Mouse (Mus musculus) stomach, embryonic 14.5 days (tissue): ENCODE measurements around the gene Dnajc16. TPM values are rescaled to one million over a fixed set of nuclear protein-coding genes. Genes with fewer than 3 reads are reported as not detected.

Experiments used
- ATAC-seq: fragments of 200-750 bp; cut with Nextera tagmentation; 2 replicates; pipeline ENCODE4 v1.8.0; 2017; ENCODE audit warnings: low read depth, moderate TSS enrichment; ENCODE audit not compliant: insufficient number of reproducible peaks, insufficient read depth, low FRiP score
- H3K27ac ChIP-seq: fragments of 300-500 bp; sonication (generic); 2 replicates; pipeline ENCODE4 v1.5.1; 2014; ENCODE audit warnings: mild to moderate bottlenecking, low read length, moderate library complexity, mixed read lengths
- H3K27me3 ChIP-seq: fragments of 300-500 bp; sonication (generic); 2 replicates; pipeline ENCODE4 v1.6.1; 2014; ENCODE audit warnings: low read length, control low read depth, mixed read lengths; ENCODE audit not compliant: control insufficient read depth, insufficient read depth
- H3K36me3 ChIP-seq: fragments of 300-500 bp; sonication (generic); 2 replicates; pipeline ENCODE4 v1.6.1; 2014; ENCODE audit warnings: mild to moderate bottlenecking, control low read depth, low read length, moderate library complexity, mixed read lengths; ENCODE audit not compliant: control insufficient read depth, insufficient read depth
- H3K4me1 ChIP-seq: fragments of 300-500 bp; sonication (generic); 2 replicates; pipeline ENCODE4 v1.6.1; 2014; ENCODE audit warnings: low read length, control low read depth, mixed read lengths; ENCODE audit not compliant: control insufficient read depth, insufficient read depth
- H3K4me2 ChIP-seq: fragments of 300-500 bp; sonication (generic); replicated peaks from 2 replicates; pipeline ENCODE4 v1.6.1; 2014; ENCODE audit warnings: low read depth, low read length, control low read depth
- H3K4me3 ChIP-seq: fragments of 300-500 bp; sonication (generic); 2 replicates; pipeline ENCODE4 v1.5.1; 2014; ENCODE audit warnings: low read depth, low read length, control low read depth
- H3K9ac ChIP-seq: fragments of 300-500 bp; sonication (generic); replicated peaks from 2 replicates; pipeline ENCODE4 v1.6.1; 2014; ENCODE audit warnings: low read depth, mild to moderate bottlenecking, control low read depth, low read length, moderate library complexity, mixed read lengths
- H3K9me3 ChIP-seq: fragments of 300-500 bp; sonication (generic); 2 replicates; pipeline ENCODE4 v1.6.1; 2016; ENCODE audit warnings: low read depth, low read length, control low read depth; ENCODE audit not compliant: control insufficient read depth
- WGBS: fragments of 180-500 bp; shearing (Covaris S2); extraction: QIAGEN DNeasy Blood & Tissue Kit; methylation state at CpG from one replicate; pipeline ENCODE4 v1.1.7; 2014; 5-methylcytosine and 5-hydroxymethylcytosine counted together
- polyA plus RNA-seq: library from polyadenylated mRNA; unstranded; fragments of >200 nt; fragmentation: Nextera tagmentation; extraction: Ambion mirVana; gene quantifications from 2 replicates; pipeline ENCODE4 v1.2.1, GENCODE M21; 2014

The Dnajc16 gene
- polyA plus RNA-seq, 1 experiment from 2014 or later = 3.7 TPM

GRCm38 (mm10) chr4:141752076-141752421 is 38.7 kb downstream of the Dnajc16 start:
- no peaks in the 10 kb centered on the region for H3K9me3 ChIP-seq
- H3K36me3 ChIP-seq = no peaks in the 10 kb centered on the region
- no peaks in the 10 kb centered on the region for H3K27me3 ChIP-seq
- no peak overlapping the region for H3K4me3 ChIP-seq
- peak; percentile 59; the same call in 1 of the 2 replicates for ATAC-seq
- H3K27ac ChIP-seq = 0 out of 2 replicates have a peak overlapping the region, but pooled peaks have one; percentile 39
- WGBS = 2% methylated on average over 4 of the region's 4 CpGs
- peaks cover 4% of the 10 kb centered on the region; the same call in 1 of the 2 replicates for H3K4me1 ChIP-seq
- H3K4me2 ChIP-seq = no peak overlapping the region
- H3K9ac ChIP-seq = no peak overlapping the region

GRCm38 (mm10) chr4:141751419-141752075 is 39.2 kb downstream of the Dnajc16 start:
- H3K36me3 ChIP-seq = no peaks in the 10 kb centered on the region
- H3K4me2 ChIP-seq = no peak overlapping the region
- H3K9me3 ChIP-seq = no peaks in the 10 kb centered on the region
- H3K4me3 ChIP-seq = no peak overlapping the region
- H3K4me1 ChIP-seq = peaks cover 4% of the 10 kb centered on the region; the same call in 1 of the 2 replicates
- 0 out of 2 replicates have a peak overlapping the region, but pooled peaks have one; percentile 39 for H3K27ac ChIP-seq
- no peaks in the 10 kb centered on the region for H3K27me3 ChIP-seq
- ATAC-seq = peak; percentile 73; the same call in 1 of the 2 replicates
- WGBS = 35% methylated on average over 4 of the region's 4 CpGs
- no peak overlapping the region for H3K9ac ChIP-seq

GRCm38 (mm10) chr4:141750826-141751225 is 39.9 kb downstream of the Dnajc16 start:
- Histone ChIP-seq H3K4me3 (no peak overlapping the region), H3K4me1 (peaks cover 4% of the 10 kb centered on the region; the same call in 1 of the 2 replicates), H3K9ac (no peak overlapping the region), H3K36me3 (no peaks in the 10 kb centered on the region), H3K27ac (no peak overlapping the region), H3K9me3 (no peaks in the 10 kb centered on the region), H3K27me3 (no peaks in the 10 kb centered on the region), H3K4me2 (no peak overlapping the region)
- no peak for ATAC-seq
- WGBS = 58% methylated on average over 3 of the region's 3 CpGs

GRCm38 (mm10) chr4:141749557-141749956 is 41.2 kb downstream of the Dnajc16 start:
- WGBS = 43% methylated on average over 11 of the region's 11 CpGs
- H3K4me3 ChIP-seq = no peak overlapping the region
- H3K4me2 ChIP-seq = no peak overlapping the region
- H3K4me1 ChIP-seq = peaks cover 4% of the 10 kb centered on the region; the same call in 1 of the 2 replicates
- no peaks in the 10 kb centered on the region for H3K36me3 ChIP-seq
- no peak overlapping the region for H3K27ac ChIP-seq
- ATAC-seq = no peak
- no peak overlapping the region for H3K9ac ChIP-seq
- no peaks in the 10 kb centered on the region for H3K9me3 ChIP-seq
- no peaks in the 10 kb centered on the region for H3K27me3 ChIP-seq

GRCm38 (mm10) chr4:141746578-141747346 is 44.0 kb downstream of the Dnajc16 start, which contains the start of gene Agmat:
Agmat (plus strand) TSS chr4:141746672.
- no peak within 1 kb of the TSS for H3K4me3 ChIP-seq
- WGBS = 23% methylated on average over 25 of the region's 25 CpGs
- no peaks in the 10 kb centered on the region for H3K9me3 ChIP-seq
- no peak within 1 kb of the TSS for H3K9ac ChIP-seq
- ATAC-seq = no peak
- H3K4me1 ChIP-seq = no peaks in the 10 kb centered on the region
- H3K4me2 ChIP-seq = no peak within 1 kb of the TSS
- no peaks in the 10 kb centered on the region for H3K36me3 ChIP-seq
- no peaks in the 10 kb centered on the region for H3K27me3 ChIP-seq
- no peak within 1 kb of the TSS for H3K27ac ChIP-seq

GRCm38 (mm10) chr4:141742381-141742780 is 48.4 kb downstream of the Dnajc16 start:
- Histone ChIP-seq H3K36me3 (no peaks in the 10 kb centered on the region), H3K9ac (no peak overlapping the region), H3K27me3 (no peaks in the 10 kb centered on the region), H3K9me3 (no peaks in the 10 kb centered on the region), H3K27ac (peak overlapping the region; percentile 34; the same call in 1 of the 2 replicates), H3K4me1 (no peaks in the 10 kb centered on the region), H3K4me3 (no peak overlapping the region), H3K4me2 (no peak overlapping the region)
- WGBS = 81% methylated on average over 4 of the region's 4 CpGs
- no peak for ATAC-seq

- Histone ChIP-seq H3K4me3 (no peak overlapping the region), H3K27ac (peak overlapping the region; percentile 34; the same call in 1 of the 2 replicates), H3K4me1 (no peaks in the 10 kb centered on the region), H3K9ac (no peak overlapping the region), H3K36me3 (no peaks in the 10 kb centered on the region), H3K9me3 (no peaks in the 10 kb centered on the region), H3K27me3 (no peaks in the 10 kb centered on the region), H3K4me2 (no peak overlapping the region)
- peak; percentile 71; the same call in 1 of the 2 replicates for ATAC-seq
- 53% methylated on average over 9 of the region's 9 CpGs for WGBS
These were observed 48.9 kb downstream of the Dnajc16 start for GRCm38 (mm10) chr4:141741856-141742255.

GRCm38 (mm10) chr4:141738015-141738414 is 52.7 kb downstream of the Dnajc16 start:
- no peak overlapping the region for H3K4me2 ChIP-seq
- H3K4me3 ChIP-seq = no peak overlapping the region
- no peaks in the 10 kb centered on the region for H3K4me1 ChIP-seq
- no peak overlapping the region for H3K27ac ChIP-seq
- no peak for ATAC-seq
- H3K27me3 ChIP-seq = no peaks in the 10 kb centered on the region
- 67% methylated on average over 8 of the region's 8 CpGs for WGBS
- no peaks in the 10 kb centered on the region for H3K9me3 ChIP-seq
- H3K9ac ChIP-seq = no peak overlapping the region
- H3K36me3 ChIP-seq = no peaks in the 10 kb centered on the region
